Mouse (Mus musculus) forebrain, embryonic 10.5 days (tissue): ENCODE measurements around the gene Stk17b. TPM values are rescaled to one million over a fixed set of nuclear protein-coding genes. Genes with fewer than 3 reads are reported as not detected.
A peak's percentile ranks its signal among the peaks of the same experiment; 100 is the strongest.
"Not testable (repeated sequence)": the region's sequence is repeated elsewhere in the genome, so short reads cannot be mapped to it uniquely, and the experiment has no call there.

Source experiments
- DNase-seq: peaks from one replicate; pipeline ENCODE4 v3.0.0-alpha.2; 2017; ENCODE audit warnings: low spot score; ENCODE audit errors: extremely low spot score
- H3K27ac ChIP-seq: fragments of 300-500 bp; sonication (generic); 2 replicates; pipeline ENCODE4 v1.5.1; 2016; ENCODE audit warnings: mild to moderate bottlenecking
- H3K27me3 ChIP-seq: fragments of 300-500 bp; sonication (generic); 2 replicates; pipeline ENCODE4 v1.6.1; 2016; ENCODE audit warnings: mild to moderate bottlenecking; ENCODE audit not compliant: poor library complexity, severe bottlenecking
- H3K36me3 ChIP-seq: fragments of 300-500 bp; sonication (generic); replicated peaks from 2 replicates; pipeline ENCODE4 v1.6.1; 2016; ENCODE audit warnings: mild to moderate bottlenecking, moderate library complexity
- H3K4me1 ChIP-seq: fragments of 300-500 bp; sonication (generic); 2 replicates; pipeline ENCODE4 v1.6.1; 2016
- H3K4me3 ChIP-seq: fragments of 300-500 bp; sonication (generic); 2 replicates; pipeline ENCODE4 v1.5.1; 2016; ENCODE audit warnings: mild to moderate bottlenecking, moderate library complexity
- H3K9me3 ChIP-seq: fragments of 300-500 bp; sonication (generic); 2 replicates; pipeline ENCODE4 v1.6.1; 2016; ENCODE audit warnings: mild to moderate bottlenecking, moderate library complexity
- WGBS: fragments of 180-500 bp; shearing (Covaris S2); methylation state at CpG from one replicate; pipeline ENCODE4 v1.1.7; 2016; 5-methylcytosine and 5-hydroxymethylcytosine counted together
- polyA plus RNA-seq: library from polyadenylated mRNA; unstranded; fragments of >200 nt; fragmentation: Nextera tagmentation; extraction: Ambion mirVana; gene quantifications from 2 replicates; pipeline ENCODE4 v1.2.1, GENCODE M21; 2016

Gene Stk17b
- polyA plus RNA-seq, 1 experiment from 2014 or later: 9.1 TPM

DNA sequence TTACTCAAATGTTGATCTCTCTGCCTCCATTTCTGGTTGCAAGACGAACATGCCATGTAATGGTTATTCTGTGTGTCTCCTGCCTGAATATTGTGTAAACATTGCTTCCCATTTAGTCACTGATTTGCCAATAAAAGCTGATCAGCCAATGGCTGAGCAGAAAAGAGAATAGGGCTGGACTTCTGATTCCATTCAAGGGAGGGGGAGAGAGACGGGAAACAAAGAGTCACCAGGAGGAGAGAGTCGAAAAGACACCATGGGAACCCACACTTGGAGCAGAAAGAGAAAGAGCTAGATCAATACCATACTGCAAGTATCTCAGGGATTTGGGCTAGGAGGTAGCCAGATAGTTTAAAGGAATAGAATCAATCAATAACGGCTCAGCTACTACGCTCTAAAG lies 75.4 kb downstream of the Stk17b start:
- not testable (repeated sequence) for DNase-seq

DNA sequence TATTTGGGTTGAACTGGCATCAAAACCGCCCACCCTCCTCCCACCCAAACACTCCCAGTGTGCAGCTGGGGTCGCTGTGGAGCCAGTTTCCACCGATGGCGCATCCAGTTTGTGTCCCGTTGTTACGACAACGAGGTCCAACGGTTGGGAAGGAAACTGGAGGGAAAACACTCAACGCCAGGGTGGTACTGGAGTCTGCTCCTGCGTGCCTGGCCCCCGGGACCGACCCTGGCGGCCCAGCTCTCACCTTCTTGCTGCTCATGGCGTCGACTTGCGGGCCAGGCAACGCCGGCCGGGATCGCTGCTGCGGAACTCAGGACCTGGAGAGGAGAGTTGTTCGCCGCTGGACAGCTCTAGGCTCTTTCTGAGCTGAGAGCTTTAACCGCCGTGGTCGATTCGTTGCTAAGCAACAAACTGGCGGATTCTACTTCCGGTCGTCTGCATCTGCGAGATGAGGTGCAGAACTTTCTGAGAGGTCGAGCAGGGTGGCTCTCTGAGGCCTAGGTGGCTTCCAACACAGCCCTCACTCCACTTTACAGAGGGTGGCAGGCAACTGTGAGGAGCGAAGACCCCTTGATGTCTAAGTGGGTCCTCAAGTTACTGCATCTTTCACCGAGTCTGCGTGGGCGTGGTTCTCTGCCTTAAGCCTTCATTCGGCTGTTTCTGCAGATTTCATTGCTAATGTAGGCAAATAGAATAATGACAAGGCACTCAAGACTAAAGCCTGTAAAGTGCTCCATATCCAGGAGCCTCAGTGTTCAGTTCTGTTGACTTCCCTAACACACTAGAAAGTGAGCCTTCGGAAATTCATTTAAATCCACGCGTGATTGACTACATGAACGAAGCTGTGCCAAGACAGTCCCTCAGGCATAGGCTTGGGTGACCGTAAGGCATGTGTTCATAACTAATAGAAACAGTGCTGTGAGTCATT lies 78.3 kb downstream of the Stk17b start, which contains the start of gene Dnah7a:
Gene Dnah7a (minus strand): TSS at position 354 of the 931 bp plus-strand sequence.
- Histone ChIP-seq H3K27me3 (no peaks in the 10 kb centered on the region), H3K27ac (peak within 1 kb of the TSS; percentile 90), H3K36me3 (no peaks in the 10 kb centered on the region), H3K9me3 (no peaks in the 10 kb centered on the region), H3K4me3 (peak within 1 kb of the TSS; percentile 60), H3K4me1 (peaks cover 14% of the 10 kb centered on the region)
- peak; percentile 76 for DNase-seq
- WGBS: 15% methylated on average over 42 of the region's 42 CpGs

More for the DNA sequence above, 75.4 kb downstream of the Stk17b start:
- H3K27me3 ChIP-seq, H3K27ac ChIP-seq, H3K36me3 ChIP-seq, H3K9me3 ChIP-seq, H3K4me3 ChIP-seq: not testable (repeated sequence)
- H3K4me1 ChIP-seq: peaks cover 14% of the 10 kb centered on the region
- 74% methylated on average over 5 of the region's 5 CpGs for WGBS

Other genes starting within 250 kb of the Stk17b start
- 8.5 and 9.6 TPM in 2 replicates for gene Dnah7a, start 78.4 kb downstream of the Stk17b start, polyA plus RNA-seq